Mouse (Mus musculus): Measurements from ENCODE around the gene Ncbp3.

Gene Ncbp3

GRCm38 (mm10) chr11:73047542-73047996 is at the start of gene Ncbp3:
Ncbp3 (plus strand) TSS chr11:73047783.
- peak; percentile 97 for DNase-seq (ENCODE audit: low read depth, low spot score)

DNA sequence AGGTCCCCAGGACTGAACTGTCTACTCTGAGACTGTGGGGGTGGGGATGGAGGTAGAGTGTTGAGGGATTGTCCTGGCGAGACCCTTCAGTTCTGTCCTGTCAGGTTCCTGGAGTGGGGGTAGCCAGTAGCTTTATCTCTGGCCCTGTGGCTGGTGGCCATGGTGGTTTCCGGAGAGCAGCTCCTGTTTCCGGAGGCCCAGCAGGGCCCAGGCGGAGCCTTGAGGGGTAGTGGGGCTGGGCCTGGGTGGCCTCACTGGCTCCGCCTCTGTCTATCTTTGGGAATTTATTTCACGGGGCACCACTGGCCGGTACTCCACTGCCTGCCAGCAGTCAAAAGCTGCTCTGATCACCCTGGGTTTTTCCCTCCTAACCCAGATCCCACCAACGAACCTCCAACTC is 48.8 kb upstream of the Ncbp3 start, which contains the start of gene P2rx1:
Gene P2rx1 (plus strand): TSS at position 333 of the 400 bp plus-strand sequence.
- DNase-seq (ENCODE audit: low read depth, low spot score): peak; percentile 21

DNA sequence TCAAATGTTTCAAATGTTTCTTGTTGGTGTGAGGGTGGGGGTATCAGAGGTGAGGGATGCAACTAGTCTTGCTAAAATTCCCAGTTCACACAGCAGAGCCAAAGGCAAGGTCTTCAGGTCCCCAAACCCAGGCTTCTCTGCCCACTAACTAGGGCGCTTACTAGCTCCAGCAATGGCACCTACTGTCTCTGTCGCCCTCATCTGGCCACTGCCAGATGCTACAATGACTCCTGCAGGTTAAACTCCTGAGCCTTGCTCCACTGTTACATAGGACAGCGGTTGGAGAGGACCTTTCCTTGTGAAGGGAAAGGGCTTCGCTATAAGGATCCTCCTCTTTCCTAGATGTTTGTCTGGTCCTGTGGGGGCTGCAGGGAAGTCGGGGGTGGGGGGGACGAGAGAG is 46.6 kb upstream of the Ncbp3 start:
- peak; percentile 68 for DNase-seq (ENCODE audit: low read depth, low spot score)

DNA sequence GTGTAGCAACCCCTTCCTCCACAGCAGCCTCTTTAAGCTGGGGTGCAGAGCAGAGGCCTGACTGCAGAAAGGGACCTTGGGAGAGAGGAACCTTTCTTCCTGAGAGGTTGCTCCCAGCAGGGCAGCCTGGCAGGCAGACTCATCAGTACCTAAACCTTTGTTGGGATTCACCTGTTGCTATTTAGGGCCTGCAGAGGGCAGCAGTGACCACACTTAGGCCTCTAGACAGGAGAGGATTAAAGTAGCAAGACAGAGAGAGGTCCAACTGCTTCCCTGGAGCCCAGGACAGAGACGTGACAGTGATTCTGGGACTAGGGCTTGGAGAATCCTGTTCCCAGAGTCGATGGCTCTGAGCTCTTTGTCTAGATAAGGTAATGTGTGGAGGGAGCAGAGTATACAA is 41.2 kb upstream of the Ncbp3 start:
- peak; percentile 78 for DNase-seq (ENCODE audit: low read depth, low spot score)

- DNase-seq (ENCODE audit: low read depth, low spot score): peak; percentile 6
These were observed 40.5 kb upstream of the Ncbp3 start for GRCm38 (mm10) chr11:73007113-73007512.

DNA sequence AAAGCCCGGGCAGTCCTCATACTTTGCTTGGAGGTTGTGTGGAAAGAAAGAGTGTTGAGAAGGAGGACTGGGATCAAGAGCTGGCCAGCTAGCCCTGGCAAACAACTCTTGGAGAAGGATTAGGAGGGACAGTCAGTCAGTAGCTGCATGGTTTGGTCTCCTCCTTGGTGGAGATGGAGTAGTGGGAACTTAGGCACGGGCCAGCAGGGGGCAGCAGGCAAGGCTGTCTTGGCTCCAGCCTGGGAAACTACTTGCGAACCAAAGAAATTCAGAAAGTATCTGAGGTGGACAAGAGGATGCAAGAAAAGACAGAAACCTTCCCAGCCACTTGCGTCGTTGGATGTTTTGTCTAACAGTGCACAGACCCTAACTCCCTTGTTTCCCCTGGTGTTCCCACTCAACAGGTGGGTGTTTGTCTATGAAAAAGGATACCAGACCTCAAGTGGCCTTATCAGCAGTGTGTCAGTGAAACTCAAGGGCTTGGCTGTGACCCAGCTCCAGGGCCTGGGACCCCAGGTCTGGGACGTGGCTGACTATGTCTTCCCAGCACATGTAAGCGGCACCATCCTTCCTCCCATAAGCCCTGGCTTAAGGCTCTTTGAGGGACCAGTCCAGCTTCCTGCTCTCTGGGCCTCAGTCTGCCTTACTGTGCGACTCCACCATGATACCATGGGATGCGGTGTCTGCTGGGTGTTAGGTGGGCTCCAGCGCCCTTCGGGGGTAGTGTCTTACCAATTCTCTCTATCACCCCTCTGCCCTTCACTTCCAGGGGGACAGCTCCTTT is 39.7 kb upstream of the Ncbp3 start:
- peak; percentile 50 for DNase-seq (ENCODE audit: low read depth, low spot score)

DNA sequence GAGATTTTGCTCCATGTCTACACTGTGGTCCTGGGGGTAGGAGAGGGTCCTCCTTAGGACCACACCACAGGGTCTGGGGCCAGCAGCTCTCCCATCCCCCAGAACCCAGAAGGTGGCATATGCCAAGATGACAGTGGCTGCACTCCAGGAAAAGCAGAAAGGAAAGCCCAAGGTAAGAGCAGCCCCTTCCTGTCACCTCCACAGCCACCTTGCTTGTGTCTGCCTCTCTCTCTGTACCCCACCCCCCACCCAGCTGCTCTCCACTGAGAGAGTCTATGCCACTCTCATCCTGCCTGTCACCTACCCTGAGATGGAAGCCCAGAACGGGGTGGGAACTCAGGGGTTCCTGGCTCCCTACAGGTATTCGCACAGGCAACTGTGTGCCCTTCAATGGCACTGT is 38.8 kb upstream of the Ncbp3 start:
- no peak for DNase-seq (ENCODE audit: low read depth, low spot score)

GRCm38 (mm10) chr11:73009531-73010274 is 37.9 kb upstream of the Ncbp3 start:
- no peak for DNase-seq (ENCODE audit: low read depth, low spot score)

DNA sequence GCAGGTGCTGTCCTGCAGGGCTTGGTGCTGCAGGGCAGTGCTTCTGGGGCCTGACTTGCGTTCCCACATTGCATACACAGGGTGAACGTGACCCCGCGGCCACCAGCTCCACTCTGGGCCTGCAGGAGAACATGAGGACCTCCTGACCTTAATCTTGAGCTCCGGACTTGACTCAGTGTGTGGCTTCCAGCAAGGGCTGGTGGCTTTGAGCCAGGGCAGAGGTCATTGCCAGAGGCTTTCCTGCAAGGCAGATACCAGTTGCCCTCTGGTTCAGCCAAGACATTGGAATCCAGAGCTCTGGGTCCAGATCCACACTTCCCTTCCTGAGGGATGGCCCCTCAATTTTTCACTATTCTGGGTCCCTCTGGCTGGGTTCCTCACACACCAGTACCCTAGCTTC is 33.6 kb upstream of the Ncbp3 start:
- DNase-seq (ENCODE audit: low read depth, low spot score): no peak

- DNase-seq (ENCODE audit: low read depth, low spot score): no peak
These were observed 32.7 kb upstream of the Ncbp3 start for GRCm38 (mm10) chr11:73014831-73015344.

DNA sequence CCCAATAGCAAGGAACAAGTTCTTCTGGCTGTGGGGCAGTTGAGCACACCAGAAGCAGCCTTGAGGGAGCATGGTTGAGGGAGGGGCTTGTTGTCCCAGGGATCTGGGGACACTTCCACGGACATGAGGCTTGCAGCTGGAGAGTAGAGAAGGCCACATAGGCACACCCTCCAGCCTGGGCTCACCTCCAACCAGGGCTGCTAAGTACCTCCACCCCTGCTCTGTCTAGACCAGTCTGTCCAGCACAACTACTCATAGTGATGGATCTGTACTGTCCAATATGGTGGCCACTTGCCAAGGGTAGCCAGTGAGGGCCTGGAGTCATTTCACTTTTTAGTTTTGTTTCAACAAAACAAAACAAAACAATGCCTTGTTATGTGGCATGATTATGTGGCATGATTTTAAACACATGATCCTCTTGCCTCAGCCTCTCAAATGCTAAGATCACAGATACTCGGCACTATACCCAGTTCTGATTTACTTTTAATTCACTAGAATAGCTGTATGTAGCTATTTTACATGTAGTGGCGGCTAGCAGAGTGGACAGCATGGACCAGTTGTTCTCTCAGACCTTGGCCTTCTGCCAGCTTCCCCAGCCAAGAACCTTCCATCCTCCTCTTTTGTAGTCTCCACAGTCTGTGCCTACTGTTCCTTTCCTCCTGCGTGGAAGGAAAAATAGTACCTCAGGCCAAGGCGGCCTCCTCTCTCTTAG is 32.0 kb upstream of the Ncbp3 start:
- no peak for DNase-seq (ENCODE audit: low read depth, low spot score)

DNA sequence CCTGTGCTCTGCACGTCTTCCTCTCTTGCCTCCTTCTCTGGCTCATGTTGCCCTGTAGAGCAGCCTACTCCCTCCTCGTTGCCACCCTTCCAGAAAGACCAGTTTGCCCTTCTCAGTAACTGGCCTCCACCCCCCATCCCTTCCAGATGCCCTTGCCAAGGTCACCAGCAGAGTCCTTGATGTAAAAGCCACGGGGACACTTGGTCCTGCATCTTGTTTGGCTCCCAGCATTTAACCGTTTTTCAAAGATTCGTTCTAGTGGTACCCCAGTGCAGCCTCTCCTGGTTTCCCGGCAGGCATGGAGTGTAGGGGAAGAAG is 31.5 kb upstream of the Ncbp3 start:
- DNase-seq (ENCODE audit: low read depth, low spot score): no peak

DNA sequence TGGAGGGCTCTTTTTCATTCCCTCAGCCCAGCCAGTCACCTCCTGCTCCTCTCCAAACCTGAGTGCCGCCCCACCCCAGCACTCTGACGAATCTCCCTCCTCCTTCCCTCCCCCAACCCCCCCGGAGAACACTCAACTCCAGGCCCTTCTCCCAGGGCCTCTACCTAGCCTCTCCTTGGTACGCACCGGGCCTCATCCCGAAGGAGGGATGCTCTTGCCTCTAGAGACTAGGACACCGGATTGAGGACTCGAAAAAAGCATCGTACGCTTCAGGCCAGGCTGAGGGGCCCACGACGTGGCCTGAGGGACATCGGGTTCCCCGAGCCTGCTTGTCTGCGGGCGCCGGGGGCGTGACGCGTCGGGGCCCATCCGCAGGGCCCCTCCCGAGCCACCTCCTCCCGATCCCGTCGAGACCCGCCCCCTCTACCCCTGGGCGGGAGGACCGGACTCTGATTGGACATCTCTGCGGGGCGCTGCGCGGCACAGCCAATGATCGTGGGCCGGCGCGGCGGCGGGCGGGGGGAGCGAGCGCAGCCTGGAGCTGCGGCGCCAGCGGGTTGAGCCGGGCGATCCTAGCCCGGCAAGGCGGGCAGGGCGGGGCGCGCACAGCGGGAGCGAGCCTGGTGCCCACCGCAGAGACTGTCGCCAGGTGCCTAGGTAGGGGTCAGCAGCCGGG is 29.0 kb upstream of the Ncbp3 start, which contains the start of gene Camkk1:
Gene Camkk1 (plus strand): TSS at position 538 of the 676 bp plus-strand sequence.
- DNase-seq (ENCODE audit: low read depth, low spot score): peak; percentile 95

DNA sequence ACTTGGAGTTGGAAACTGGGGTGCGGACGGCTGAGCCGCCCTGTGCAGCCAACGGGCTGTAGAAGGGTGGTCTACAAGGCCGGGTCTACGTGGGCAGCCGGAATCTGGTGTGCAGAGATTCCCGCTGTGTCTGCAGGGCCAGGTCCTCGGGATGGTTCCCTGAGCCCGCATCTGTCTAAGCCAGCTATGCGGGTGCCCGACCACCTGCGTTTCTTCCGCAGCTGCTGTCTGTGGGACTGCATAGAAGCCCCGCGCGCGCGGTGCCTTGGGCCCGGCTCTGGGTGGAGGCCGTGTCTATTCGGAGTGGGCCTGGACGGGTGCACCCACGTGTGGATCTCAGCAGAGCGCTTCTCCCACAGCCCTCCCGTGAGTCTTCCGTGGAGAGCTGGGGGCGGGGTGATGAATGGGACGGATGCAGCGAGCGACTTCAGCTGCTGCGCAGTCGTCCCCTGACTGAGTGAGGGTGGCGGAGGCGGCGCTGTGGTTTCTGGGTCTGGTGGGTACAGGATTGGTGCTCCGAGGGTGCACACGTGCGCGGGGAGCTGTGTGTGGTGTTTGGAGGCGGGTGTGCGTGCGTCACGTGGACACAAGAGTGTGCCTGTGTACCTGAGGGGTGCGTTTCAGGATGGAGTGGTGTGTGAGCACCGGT is 28.3 kb upstream of the Ncbp3 start:
- peak; percentile 91 for DNase-seq (ENCODE audit: low read depth, low spot score)

- DNase-seq (ENCODE audit: low read depth, low spot score): no peak
These were observed 26.4 kb upstream of the Ncbp3 start for GRCm38 (mm10) chr11:73020953-73021800.

- no peak for DNase-seq (ENCODE audit: low read depth, low spot score)
These were observed 24.5 kb upstream of the Ncbp3 start for GRCm38 (mm10) chr11:73023099-73023498.

DNA sequence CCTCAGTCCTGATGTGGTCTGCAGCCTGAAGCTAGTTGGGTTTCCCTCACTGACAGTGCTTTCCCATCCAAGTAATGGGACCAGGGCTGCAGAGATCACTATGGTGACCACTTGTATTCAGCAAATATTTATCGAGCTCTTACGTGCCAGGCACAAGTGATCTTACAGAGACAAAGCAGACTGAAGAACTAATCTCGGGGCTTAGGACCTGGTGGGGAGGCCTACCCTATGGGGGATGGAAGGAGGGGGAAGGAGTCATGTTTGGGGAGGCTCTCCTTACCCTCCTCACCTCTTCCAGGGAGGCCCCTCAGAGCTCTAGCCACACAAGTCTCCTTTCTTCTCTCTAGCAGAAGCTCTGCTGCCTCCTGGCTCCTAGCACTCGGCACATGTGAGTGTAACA is 23.8 kb upstream of the Ncbp3 start:
- DNase-seq (ENCODE audit: low read depth, low spot score): no peak

- peak; percentile 28 for DNase-seq (ENCODE audit: low read depth, low spot score)
These were observed 23.2 kb upstream of the Ncbp3 start for GRCm38 (mm10) chr11:73024236-73024904.

- no peak for DNase-seq (ENCODE audit: low read depth, low spot score)
These were observed 20.6 kb upstream of the Ncbp3 start for GRCm38 (mm10) chr11:73026961-73027360.

All from CD4-positive helper T cell, adult 2 months (primary cell).